In genomic region chr2:152011724-152012123, GRCm38 (mm10) we compare ENCODE assay signal across 8 mouse cellular contexts. TPM values are rescaled to one million over a fixed set of nuclear protein-coding genes. Genes with fewer than 3 reads are reported as not detected.
A peak's percentile ranks its signal among the peaks of the same experiment; 100 is the strongest.
DNase-seq lines count a peak whose midpoint lies in the region; ATAC-seq and TF ChIP-seq lines count a peak whose summit lies in the region.

No protein-coding gene starts in this region.

- no peak overlapping the region for H3K4me3 ChIP-seq in layer of hippocampus, adult 2 months
- no peak overlapping the region for H3K4me3 ChIP-seq in intestine, postnatal 0 days (ENCODE audit: low read depth, low read length)
- H3K4me3 ChIP-seq in neural tube, embryonic 12.5 days: no peak overlapping the region

- H3K27ac ChIP-seq in layer of hippocampus, adult 2 months: no peak overlapping the region; the same call in 1 of the 2 replicates
- H3K27ac ChIP-seq in intestine, postnatal 0 days (ENCODE audit: low read depth, low read length): peak overlapping the region; percentile 60
- H3K27ac ChIP-seq in neural tube, embryonic 12.5 days: no peak overlapping the region

- no peaks in the 10 kb centered on the region for H3K36me3 ChIP-seq in intestine, postnatal 0 days (ENCODE audit: control insufficient read depth, insufficient read depth)
- H3K36me3 ChIP-seq in neural tube, embryonic 12.5 days: no peaks in the 10 kb centered on the region

- DNase-seq in layer of hippocampus, adult 2 months (ENCODE audit: low spot score in 2 of 2): no peak
- DNase-seq in layer of hippocampus, postnatal 14 days (ENCODE audit: low spot score in 2 of 2): no peak
- peak; percentile 30 for DNase-seq in adipocyte (ENCODE audit: low spot score)
- DNase-seq in urinary bladder, adult 2 months (ENCODE audit: low spot score): no peak
- no peak for DNase-seq in left cerebral cortex, adult 8-10 months (ENCODE audit: low spot score in 2 of 2)
- no peak for DNase-seq in spleen, adult 12 weeks (ENCODE audit: low spot score)

- no peaks in the 10 kb centered on the region for H3K27me3 ChIP-seq in intestine, postnatal 0 days (replicated peaks; ENCODE audit: control insufficient read depth, insufficient read depth, low read length)
- no peaks in the 10 kb centered on the region for H3K27me3 ChIP-seq in neural tube, embryonic 12.5 days (replicated peaks)

- peak; percentile 87 for ATAC-seq in intestine, postnatal 0 days
- ATAC-seq in neural tube, embryonic 12.5 days (ENCODE audit: low FRiP score, low read depth): peak; percentile 50

- H3K9me3 ChIP-seq in intestine, postnatal 0 days (ENCODE audit: control insufficient read depth): no peaks in the 10 kb centered on the region
- no peaks in the 10 kb centered on the region for H3K9me3 ChIP-seq in neural tube, embryonic 12.5 days

- peak; percentile 52 for TF ChIP-seq CTCF in layer of hippocampus, adult 2 months (conservative IDR thresholded peaks at IDR 0.05)
- peak; percentile 62 for TF ChIP-seq CTCF in intestine, postnatal 0 days (IDR thresholded peaks at IDR 0.05; ENCODE audit: low read depth)

- no peak overlapping the region for H3K9ac ChIP-seq in intestine, postnatal 0 days (ENCODE audit: low read depth, low read length)
- no peak overlapping the region for H3K9ac ChIP-seq in neural tube, embryonic 12.5 days

- WGBS in intestine, postnatal 0 days: 31% methylated on average over 2 of the region's 2 CpGs
- WGBS in neural tube, embryonic 12.5 days: 43% methylated on average over 2 of the region's 2 CpGs

- 0 out of 2 replicates have a peak overlapping the region, but pooled peaks have one; percentile 13 for H3K4me2 ChIP-seq in intestine, postnatal 0 days (replicated peaks; ENCODE audit: low read depth)
- H3K4me2 ChIP-seq in neural tube, embryonic 12.5 days (replicated peaks): no peak overlapping the region

- peaks cover 3% of the 10 kb centered on the region for H3K4me1 ChIP-seq in intestine, postnatal 0 days (replicated peaks; ENCODE audit: control insufficient read depth, insufficient read depth, low read length)
- no peaks in the 10 kb centered on the region for H3K4me1 ChIP-seq in neural tube, embryonic 12.5 days

RNA-seq across cellular contexts. Expression of gene Slc52a3, which starts 15.4 kb away (rescaled TPM):
- 1 to 10 TPM; 2.8 to 2.9 TPM for total RNA-seq in layer of hippocampus, adult 2 months (2021)
- 1 to 10 TPM; 3.2 to 3.7 TPM for total RNA-seq in layer of hippocampus, postnatal 14 days (2021)
- 15.7 and 15.8 TPM in 2 replicates for polyA plus RNA-seq in intestine, postnatal 0 days (2015; fragmentation: Nextera tagmentation; extraction: Ambion mirVana)
- polyA plus RNA-seq in neural tube, embryonic 12.5 days (2016; fragmentation: Nextera tagmentation; extraction: Ambion mirVana): 1.1 and 1.3 TPM in 2 replicates
- 34.0 and 37.1 TPM in 2 replicates for polyA plus RNA-seq in urinary bladder, adult 2 months (2012; rRNA removed)
- 1 to 10 TPM; 1.8 to 3.0 (median 2.2) TPM for total RNA-seq in left cerebral cortex, adult 8-10 months (2022)

RNA-seq across cellular contexts. Expression of gene Fam110a, which starts 31.7 kb away (rescaled TPM):
- 1 to 10 TPM; 7.8 to 8.0 TPM for total RNA-seq in layer of hippocampus, adult 2 months (2021)
- total RNA-seq in layer of hippocampus, postnatal 14 days (2021): 1 to 10 TPM; 8.2 to 9.5 TPM
- 14.5 and 14.9 TPM in 2 replicates for polyA plus RNA-seq in intestine, postnatal 0 days (2015; fragmentation: Nextera tagmentation; extraction: Ambion mirVana)
- polyA plus RNA-seq in neural tube, embryonic 12.5 days (2016; fragmentation: Nextera tagmentation; extraction: Ambion mirVana): 91.5 and 94.3 TPM in 2 replicates
- polyA plus RNA-seq in urinary bladder, adult 2 months (2012; rRNA removed): 20.0 and 20.2 TPM in 2 replicates
- 1 to 10 TPM; 6.7 to 7.6 (median 7.0) TPM for total RNA-seq in left cerebral cortex, adult 8-10 months (2022)
